Mouse (Mus musculus) forebrain, embryonic 10.5 days (tissue): ENCODE results near the gene Rps6ka5. TPM values are rescaled to one million over a fixed set of nuclear protein-coding genes. Genes with fewer than 3 reads are reported as not detected.

Experiments
- DNase-seq: peaks from one replicate; pipeline ENCODE4 v3.0.0-alpha.2; 2017; ENCODE audit warnings: low spot score; ENCODE audit errors: extremely low spot score
- H3K27ac ChIP-seq: fragments of 300-500 bp; sonication (generic); 2 replicates; pipeline ENCODE4 v1.5.1; 2016; ENCODE audit warnings: mild to moderate bottlenecking
- H3K27me3 ChIP-seq: fragments of 300-500 bp; sonication (generic); 2 replicates; pipeline ENCODE4 v1.6.1; 2016; ENCODE audit warnings: mild to moderate bottlenecking; ENCODE audit not compliant: poor library complexity, severe bottlenecking
- H3K36me3 ChIP-seq: fragments of 300-500 bp; sonication (generic); replicated peaks from 2 replicates; pipeline ENCODE4 v1.6.1; 2016; ENCODE audit warnings: mild to moderate bottlenecking, moderate library complexity
- H3K4me1 ChIP-seq: fragments of 300-500 bp; sonication (generic); 2 replicates; pipeline ENCODE4 v1.6.1; 2016
- H3K4me3 ChIP-seq: fragments of 300-500 bp; sonication (generic); 2 replicates; pipeline ENCODE4 v1.5.1; 2016; ENCODE audit warnings: mild to moderate bottlenecking, moderate library complexity
- H3K9me3 ChIP-seq: fragments of 300-500 bp; sonication (generic); 2 replicates; pipeline ENCODE4 v1.6.1; 2016; ENCODE audit warnings: mild to moderate bottlenecking, moderate library complexity
- WGBS: fragments of 180-500 bp; shearing (Covaris S2); methylation state at CpG from one replicate; pipeline ENCODE4 v1.1.7; 2016; 5-methylcytosine and 5-hydroxymethylcytosine counted together
- polyA plus RNA-seq: library from polyadenylated mRNA; unstranded; fragments of >200 nt; fragmentation: Nextera tagmentation; extraction: Ambion mirVana; gene quantifications from 2 replicates; pipeline ENCODE4 v1.2.1, GENCODE M21; 2016

Gene Rps6ka5
- polyA plus RNA-seq, 1 experiment from 2014 or later = 2.7 TPM

GRCm38 (mm10) chr12:100528246-100528645, 198.5 kb downstream of the Rps6ka5 start:
- H3K27me3 ChIP-seq = no peaks in the 10 kb centered on the region
- H3K4me3 ChIP-seq = no peak overlapping the region
- peaks cover 35% of the 10 kb centered on the region for H3K4me1 ChIP-seq
- no peaks in the 10 kb centered on the region for H3K9me3 ChIP-seq
- 69% methylated on average over 3 of the region's 3 CpGs for WGBS
- peak overlapping the region; percentile 59 for H3K27ac ChIP-seq
- no peak for DNase-seq
- H3K36me3 ChIP-seq = no peaks in the 10 kb centered on the region

GRCm38 (mm10) chr12:100527753-100528152, 199.0 kb downstream of the Rps6ka5 start:
- WGBS = 10% methylated on average over 9 of the region's 9 CpGs
- no peaks in the 10 kb centered on the region for H3K27me3 ChIP-seq
- H3K9me3 ChIP-seq = no peaks in the 10 kb centered on the region
- H3K4me3 ChIP-seq = peak overlapping the region; percentile 35
- H3K4me1 ChIP-seq = peaks cover 35% of the 10 kb centered on the region
- peak overlapping the region; percentile 59; the same call in 1 of the 2 replicates for H3K27ac ChIP-seq
- no peaks in the 10 kb centered on the region for H3K36me3 ChIP-seq
- DNase-seq = peak; percentile 69

GRCm38 (mm10) chr12:100527241-100527640, 199.5 kb downstream of the Rps6ka5 start:
- no peaks in the 10 kb centered on the region for H3K36me3 ChIP-seq
- no peak overlapping the region for H3K27ac ChIP-seq
- WGBS = 79% methylated on average over 9 of the region's 9 CpGs
- DNase-seq = peak; percentile 13
- H3K4me3 ChIP-seq = peak overlapping the region; percentile 35
- peaks cover 35% of the 10 kb centered on the region for H3K4me1 ChIP-seq
- H3K27me3 ChIP-seq = no peaks in the 10 kb centered on the region
- no peaks in the 10 kb centered on the region for H3K9me3 ChIP-seq

- peak; percentile 12 for DNase-seq
- H3K9me3 ChIP-seq = no peaks in the 10 kb centered on the region
- H3K27me3 ChIP-seq = peaks cover 10% of the 10 kb centered on the region
- H3K36me3 ChIP-seq = no peaks in the 10 kb centered on the region
- no peak overlapping the region for H3K27ac ChIP-seq
- 78% methylated on average over 1 of the region's 1 CpGs for WGBS
- no peak overlapping the region for H3K4me3 ChIP-seq
- H3K4me1 ChIP-seq = peaks cover 38% of the 10 kb centered on the region
Observed at GRCm38 (mm10) chr12:100525939-100526338, 200.8 kb downstream of the Rps6ka5 start.

GRCm38 (mm10) chr12:100520794-100521186, 206.0 kb downstream of the Rps6ka5 start, which contains the start of gene Ttc7b:
TSS of gene Ttc7b (minus strand) at chr12:100520826.
- Histone ChIP-seq H3K27me3 (peaks cover 10% of the 10 kb centered on the region), H3K4me3 (peak within 1 kb of the TSS; percentile 72), H3K4me1 (peaks cover 24% of the 10 kb centered on the region), H3K9me3 (no peaks in the 10 kb centered on the region), H3K36me3 (peaks cover 23% of the 10 kb centered on the region), H3K27ac (peak within 1 kb of the TSS; percentile 93)
- WGBS = 6% methylated on average over 42 of the region's 42 CpGs
- peak; percentile 55 for DNase-seq

- 4% methylated on average over 76 of the region's 76 CpGs for WGBS
Observed at GRCm38 (mm10) chr12:100520077-100520793, 206.5 kb downstream of the Rps6ka5 start.

GRCm38 (mm10) chr12:100519684-100520076, 207.1 kb downstream of the Rps6ka5 start:
- H3K4me1 ChIP-seq = peaks cover 24% of the 10 kb centered on the region
- peaks cover 10% of the 10 kb centered on the region for H3K27me3 ChIP-seq
- 60% methylated on average over 7 of the region's 7 CpGs for WGBS
- H3K4me3 ChIP-seq = peak overlapping the region; percentile 72
- H3K36me3 ChIP-seq = peaks cover 28% of the 10 kb centered on the region
- no peaks in the 10 kb centered on the region for H3K9me3 ChIP-seq
- H3K27ac ChIP-seq = peak overlapping the region; percentile 93
- no peak for DNase-seq

More at GRCm38 (mm10) chr12:100520077-100520793, 206.5 kb downstream of the Rps6ka5 start:
- peaks cover 10% of the 10 kb centered on the region for H3K27me3 ChIP-seq
- H3K36me3 ChIP-seq = peaks cover 28% of the 10 kb centered on the region
- H3K27ac ChIP-seq = peak overlapping the region; percentile 93
- peak overlapping the region; percentile 72 for H3K4me3 ChIP-seq
- peaks cover 24% of the 10 kb centered on the region for H3K4me1 ChIP-seq
- H3K9me3 ChIP-seq = no peaks in the 10 kb centered on the region
- DNase-seq = peak; percentile 64

- Histone ChIP-seq H3K4me1 (peaks cover 24% of the 10 kb centered on the region), H3K27me3 (peaks cover 10% of the 10 kb centered on the region), H3K9me3 (no peaks in the 10 kb centered on the region), H3K27ac (no peak overlapping the region), H3K4me3 (no peak overlapping the region), H3K36me3 (peaks cover 42% of the 10 kb centered on the region)
- WGBS = 92% methylated on average over 9 of the region's 9 CpGs
- no peak for DNase-seq
Observed at GRCm38 (mm10) chr12:100517371-100517770, 209.4 kb downstream of the Rps6ka5 start.

- Histone ChIP-seq H3K4me1 (peaks cover 24% of the 10 kb centered on the region), H3K27ac (no peak overlapping the region), H3K36me3 (peaks cover 52% of the 10 kb centered on the region), H3K27me3 (peaks cover 4% of the 10 kb centered on the region), H3K9me3 (no peaks in the 10 kb centered on the region), H3K4me3 (no peak overlapping the region)
- WGBS = 92% methylated on average over 1 of the region's 1 CpGs
- DNase-seq = no peak
Observed at GRCm38 (mm10) chr12:100516161-100516838, 210.5 kb downstream of the Rps6ka5 start.

GRCm38 (mm10) chr12:100515493-100515892, 211.3 kb downstream of the Rps6ka5 start:
- Histone ChIP-seq H3K36me3 (peaks cover 59% of the 10 kb centered on the region), H3K27me3 (no peaks in the 10 kb centered on the region), H3K9me3 (no peaks in the 10 kb centered on the region), H3K4me3 (no peak overlapping the region), H3K27ac (no peak overlapping the region), H3K4me1 (peaks cover 19% of the 10 kb centered on the region)
- DNase-seq = no peak
- WGBS = 90% methylated on average over 4 of the region's 4 CpGs

- H3K4me1 ChIP-seq = peaks cover 11% of the 10 kb centered on the region
- no peak for DNase-seq
- no peak overlapping the region for H3K4me3 ChIP-seq
- H3K27me3 ChIP-seq = no peaks in the 10 kb centered on the region
- H3K27ac ChIP-seq = no peak overlapping the region
- no peaks in the 10 kb centered on the region for H3K9me3 ChIP-seq
- WGBS = 87% methylated on average over 1 of the region's 1 CpGs
- H3K36me3 ChIP-seq = peaks cover 59% of the 10 kb centered on the region
Observed at GRCm38 (mm10) chr12:100514611-100515010, 212.2 kb downstream of the Rps6ka5 start.

- Histone ChIP-seq H3K27me3 (no peaks in the 10 kb centered on the region), H3K9me3 (no peaks in the 10 kb centered on the region), H3K36me3 (peaks cover 62% of the 10 kb centered on the region), H3K27ac (no peak overlapping the region), H3K4me1 (no peaks in the 10 kb centered on the region), H3K4me3 (no peak overlapping the region)
- WGBS = 95% methylated on average over 5 of the region's 5 CpGs
- no peak for DNase-seq
Observed at GRCm38 (mm10) chr12:100513131-100513530, 213.7 kb downstream of the Rps6ka5 start.

GRCm38 (mm10) chr12:100512641-100513040, 214.1 kb downstream of the Rps6ka5 start:
- no peak overlapping the region for H3K4me3 ChIP-seq
- no peaks in the 10 kb centered on the region for H3K27me3 ChIP-seq
- WGBS = 90% methylated on average over 9 of the region's 9 CpGs
- no peak for DNase-seq
- peaks cover 60% of the 10 kb centered on the region for H3K36me3 ChIP-seq
- no peaks in the 10 kb centered on the region for H3K4me1 ChIP-seq
- no peaks in the 10 kb centered on the region for H3K9me3 ChIP-seq
- H3K27ac ChIP-seq = no peak overlapping the region
